Mouse (Mus musculus) megakaryocyte, embryonic 14.5 days (primary cell): ENCODE data around the gene Apobec4.

Experiments
- FLI1 ChIP-seq: IDR thresholded peaks from 2 replicates; pipeline ENCODE4 v1.6.1; 2012; ENCODE audit warnings: low read length, inconsistent platforms, mixed read lengths
- GATA1 ChIP-seq: IDR thresholded peaks from 3 replicates; pipeline ENCODE4 v1.6.1; 2012; ENCODE audit warnings: mixed read lengths, low read length, inconsistent platforms, borderline replicate concordance

DNA sequence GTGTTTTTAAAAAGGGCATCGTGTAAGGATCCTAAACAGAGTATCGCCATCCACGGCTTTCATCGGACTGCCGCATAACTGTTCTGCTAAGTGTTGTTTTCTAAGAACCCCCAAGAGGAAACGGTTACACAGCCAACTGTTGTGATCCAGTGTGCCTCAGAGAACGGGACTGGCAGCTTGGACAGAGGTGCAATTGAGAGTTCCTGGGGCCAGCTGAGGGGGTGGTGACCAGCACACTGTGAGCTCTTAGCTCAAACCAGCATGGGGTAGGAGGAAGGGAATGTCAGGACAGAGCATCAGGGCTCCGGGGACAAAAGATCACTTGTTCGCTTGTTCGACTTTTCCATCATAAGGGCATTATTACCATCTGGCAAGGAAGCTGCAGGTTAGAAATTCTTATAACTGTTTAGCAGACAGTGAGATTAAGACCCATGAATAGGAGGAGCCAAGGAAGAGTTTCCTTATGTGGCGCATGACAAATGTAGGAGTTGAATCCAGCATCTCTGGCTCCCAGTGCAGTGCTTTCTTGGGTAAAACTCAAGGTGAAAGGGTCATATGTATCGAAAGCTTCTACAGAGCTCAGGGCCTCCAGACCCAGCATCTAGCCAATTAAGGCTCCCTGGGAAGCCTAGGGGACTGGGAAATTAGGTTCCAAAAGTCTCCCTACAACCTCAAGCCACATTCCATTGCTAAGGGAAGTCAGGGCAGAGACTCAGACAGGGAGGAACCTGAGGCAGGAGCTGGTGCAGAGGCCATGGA, 42.6 kb downstream of the Apobec4 start:
- TF ChIP-seq GATA1 (no peak), FLI1 (no peak)
